Mouse (Mus musculus): ENCODE measurements around the gene Mark1.

GRCm38 (mm10) chr1:184986748-184987147, 12.6 kb downstream of the Mark1 start:
- TF ChIP-seq CTCF (IDR thresholded peaks at IDR 0.05) (no peak), EP300 (IDR thresholded peaks at IDR 0.05) (no peak)
